Mouse (Mus musculus): ENCODE results near the gene Birc5. TPM values are rescaled to one million over a fixed set of nuclear protein-coding genes. Genes with fewer than 3 reads are reported as not detected.

Birc5 gene
- total and polyA plus RNA-seq, 3 experiments = 131 to 241 (median 184) TPM

- peaks cover 87% of the 10 kb centered on the region for H3K4me1 ChIP-seq (ENCODE audit: insufficient read depth, low read depth, low read length)
- peaks cover 40% of the 10 kb centered on the region for H3K36me3 ChIP-seq (replicated peaks)
- H3K9me3 ChIP-seq (replicated peaks) = no peaks in the 10 kb centered on the region
- DNase-seq (ENCODE audit: low spot score) (no peak), ATAC-seq (ENCODE audit: extremely low read depth, insufficient number of reproducible peaks, low FRiP score, poor library complexity, severe bottlenecking) (0 out of 2 replicates have a peak, but pooled peaks have one; percentile 6)
- H3K4me3 ChIP-seq (ENCODE audit: low read depth, low read length) = peak overlapping the region; percentile 79
- H3K27me3 ChIP-seq (ENCODE audit: insufficient read depth, low read length) = no peaks in the 10 kb centered on the region
- TF ChIP-seq GATA2 (IDR thresholded peaks at IDR 0.05; ENCODE audit: borderline replicate concordance, low read depth, low read length) (no peak), CTCF (IDR thresholded peaks at IDR 0.05; ENCODE audit: low read depth, low read length) (no peak), TAL1 (conservative IDR thresholded peaks at IDR 0.05; ENCODE audit: low read depth, low read length) (no peak)
Observed at GRCm38 (mm10) chr11:117826164-117826563, 22.9 kb upstream of the Birc5 start.

- Histone ChIP-seq H3K36me3 (replicated peaks) (peaks cover 33% of the 10 kb centered on the region), H3K27me3 (ENCODE audit: insufficient read depth, low read length) (no peaks in the 10 kb centered on the region), H3K4me3 (ENCODE audit: low read depth, low read length) (no peak overlapping the region), H3K4me1 (ENCODE audit: insufficient read depth, low read depth, low read length) (peaks cover 85% of the 10 kb centered on the region), H3K9me3 (replicated peaks) (no peaks in the 10 kb centered on the region)
- TF ChIP-seq GATA2 (IDR thresholded peaks at IDR 0.05; ENCODE audit: borderline replicate concordance, low read depth, low read length) = no peak
- DNase-seq (ENCODE audit: low spot score) = no peak
- no peak for ATAC-seq (ENCODE audit: extremely low read depth, insufficient number of reproducible peaks, low FRiP score, poor library complexity, severe bottlenecking)
Observed at GRCm38 (mm10) chr11:117826916-117827315, 22.1 kb upstream of the Birc5 start.

GRCm38 (mm10) chr11:117827386-117827785 is 21.7 kb upstream of the Birc5 start:
- no peak overlapping the region for H3K4me3 ChIP-seq (ENCODE audit: low read depth, low read length)
- no peak for TF ChIP-seq POLR2AphosphoS5 (IDR thresholded peaks at IDR 0.05; ENCODE audit: insufficient replicate concordance, low read depth, low read length)
- no peak for TF ChIP-seq GATA2 (IDR thresholded peaks at IDR 0.05; ENCODE audit: borderline replicate concordance, low read depth, low read length)
- TF ChIP-seq GATA1 (IDR thresholded peaks at IDR 0.05; ENCODE audit: borderline replicate concordance, low read length) = no peak
- TF ChIP-seq TAL1 (conservative IDR thresholded peaks at IDR 0.05; ENCODE audit: low read depth, low read length) = no peak
- no peak for TF ChIP-seq CTCF (IDR thresholded peaks at IDR 0.05; ENCODE audit: low read depth, low read length)

GRCm38 (mm10) chr11:117828149-117828887 is 20.7 kb upstream of the Birc5 start:
- Histone ChIP-seq H3K27me3 (ENCODE audit: insufficient read depth, low read length) (no peaks in the 10 kb centered on the region), H3K4me1 (ENCODE audit: insufficient read depth, low read depth, low read length) (peaks cover 81% of the 10 kb centered on the region), H3K9me3 (replicated peaks) (no peaks in the 10 kb centered on the region), H3K36me3 (replicated peaks) (peaks cover 21% of the 10 kb centered on the region), H3K4me3 (ENCODE audit: low read depth, low read length) (no peak overlapping the region)
- ATAC-seq (ENCODE audit: extremely low read depth, insufficient number of reproducible peaks, low FRiP score, poor library complexity, severe bottlenecking) (no peak), DNase-seq (ENCODE audit: low spot score) (peak; percentile 33)
- TF ChIP-seq TAL1 (conservative IDR thresholded peaks at IDR 0.05; ENCODE audit: low read depth, low read length) (no peak), GATA2 (IDR thresholded peaks at IDR 0.05; ENCODE audit: borderline replicate concordance, low read depth, low read length) (no peak), CTCF (IDR thresholded peaks at IDR 0.05; ENCODE audit: low read depth, low read length) (no peak), POLR2AphosphoS5 (IDR thresholded peaks at IDR 0.05; ENCODE audit: insufficient replicate concordance, low read depth, low read length) (no peak), GATA1 (IDR thresholded peaks at IDR 0.05; ENCODE audit: borderline replicate concordance, low read length) (no peak)

More at GRCm38 (mm10) chr11:117827386-117827785, 21.7 kb upstream of the Birc5 start:
- no peak for ATAC-seq (ENCODE audit: extremely low read depth, insufficient number of reproducible peaks, low FRiP score, poor library complexity, severe bottlenecking)
- Histone ChIP-seq H3K36me3 (replicated peaks) (peaks cover 28% of the 10 kb centered on the region), H3K27me3 (ENCODE audit: insufficient read depth, low read length) (no peaks in the 10 kb centered on the region), H3K9me3 (replicated peaks) (no peaks in the 10 kb centered on the region), H3K4me1 (ENCODE audit: insufficient read depth, low read depth, low read length) (peaks cover 85% of the 10 kb centered on the region)
- DNase-seq (ENCODE audit: low spot score) = no peak

DNA sequence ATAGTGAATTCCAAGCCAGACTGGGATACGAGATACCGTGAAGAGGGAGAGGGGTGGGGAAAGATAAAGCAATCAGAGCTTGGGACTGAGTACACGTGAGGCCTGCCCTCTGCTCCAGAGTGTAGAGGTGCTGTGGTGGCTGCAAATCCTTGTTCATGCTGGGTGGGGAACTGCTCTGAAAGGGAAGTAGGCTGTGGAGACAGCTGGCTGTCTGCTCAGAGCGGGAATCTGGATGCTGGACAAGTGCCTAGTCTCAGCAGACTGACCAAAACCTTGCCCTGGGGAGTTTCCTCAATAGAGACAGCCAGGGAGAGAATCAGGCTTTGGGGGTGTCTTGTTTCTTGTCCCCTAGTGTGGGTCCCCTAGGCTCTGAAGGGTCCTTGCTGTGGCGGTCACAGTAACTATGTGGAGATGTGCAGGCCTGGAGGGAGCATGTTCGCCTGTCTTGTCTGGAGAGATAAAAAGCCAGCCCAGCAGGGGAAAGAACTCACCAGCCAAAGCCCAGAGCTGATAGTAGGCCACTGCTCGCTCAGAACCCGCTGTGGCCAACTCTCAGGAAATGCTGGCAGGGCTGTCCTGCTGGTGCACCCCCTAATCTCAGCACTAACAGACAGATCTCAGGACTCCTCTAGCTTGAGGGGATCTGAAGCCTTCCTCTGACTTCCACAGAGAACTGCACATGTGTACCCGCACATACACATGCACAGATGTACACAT is 20.0 kb upstream of the Birc5 start:
- DNase-seq (ENCODE audit: low spot score) = no peak
- Histone ChIP-seq H3K27me3 (ENCODE audit: insufficient read depth, low read length) (no peaks in the 10 kb centered on the region), H3K4me1 (ENCODE audit: insufficient read depth, low read depth, low read length) (peaks cover 74% of the 10 kb centered on the region)

GRCm38 (mm10) chr11:117829671-117830215 is 19.3 kb upstream of the Birc5 start:
- TF ChIP-seq GATA2 (IDR thresholded peaks at IDR 0.05; ENCODE audit: borderline replicate concordance, low read depth, low read length) (no peak), TAL1 (conservative IDR thresholded peaks at IDR 0.05; ENCODE audit: low read depth, low read length) (no peak), POLR2AphosphoS5 (IDR thresholded peaks at IDR 0.05; ENCODE audit: insufficient replicate concordance, low read depth, low read length) (no peak), GATA1 (IDR thresholded peaks at IDR 0.05; ENCODE audit: borderline replicate concordance, low read length) (no peak), CTCF (IDR thresholded peaks at IDR 0.05; ENCODE audit: low read depth, low read length) (no peak)
- ATAC-seq (ENCODE audit: extremely low read depth, insufficient number of reproducible peaks, low FRiP score, poor library complexity, severe bottlenecking) (no peak), DNase-seq (ENCODE audit: low spot score) (no peak)
- no peak overlapping the region for H3K4me3 ChIP-seq (ENCODE audit: low read depth, low read length)
- H3K27me3 ChIP-seq (ENCODE audit: insufficient read depth, low read length) = no peaks in the 10 kb centered on the region
- peaks cover 69% of the 10 kb centered on the region for H3K4me1 ChIP-seq (ENCODE audit: insufficient read depth, low read depth, low read length)
- H3K36me3 ChIP-seq (replicated peaks) = peaks cover 9% of the 10 kb centered on the region
- no peaks in the 10 kb centered on the region for H3K9me3 ChIP-seq (replicated peaks)

More for the DNA sequence above, 20.0 kb upstream of the Birc5 start:
- TF ChIP-seq CTCF (IDR thresholded peaks at IDR 0.05; ENCODE audit: low read depth, low read length) (no peak), GATA1 (IDR thresholded peaks at IDR 0.05; ENCODE audit: borderline replicate concordance, low read length) (no peak), TAL1 (conservative IDR thresholded peaks at IDR 0.05; ENCODE audit: low read depth, low read length) (no peak), GATA2 (IDR thresholded peaks at IDR 0.05; ENCODE audit: borderline replicate concordance, low read depth, low read length) (no peak), POLR2AphosphoS5 (IDR thresholded peaks at IDR 0.05; ENCODE audit: insufficient replicate concordance, low read depth, low read length) (no peak)
- ATAC-seq (ENCODE audit: extremely low read depth, insufficient number of reproducible peaks, low FRiP score, poor library complexity, severe bottlenecking) = no peak
- H3K4me3 ChIP-seq (ENCODE audit: low read depth, low read length) = no peak overlapping the region
- H3K9me3 ChIP-seq (replicated peaks) = no peaks in the 10 kb centered on the region
- H3K36me3 ChIP-seq (replicated peaks) = peaks cover 14% of the 10 kb centered on the region
